Mouse (Mus musculus) megakaryocyte, embryonic 14.5 days (primary cell): Measurements from ENCODE around the gene D930048N14Rik. TPM values are rescaled to one million over a fixed set of nuclear protein-coding genes. Genes with fewer than 3 reads are reported as not detected.
"Not testable (repeated sequence)": the region's sequence is repeated elsewhere in the genome, so short reads cannot be mapped to it uniquely, and the experiment has no call there.

Experiments used
- H3K27me3 ChIP-seq: replicated peaks from 2 replicates; pipeline ENCODE3; 2012; ENCODE audit warnings: inconsistent platforms
- H3K36me3 ChIP-seq: replicated peaks from 2 replicates; pipeline ENCODE3; 2012; ENCODE audit warnings: low read length, inconsistent platforms, mixed read lengths
- H3K4me1 ChIP-seq: 2 replicates; pipeline ENCODE4 v1.6.1; 2012; ENCODE audit warnings: inconsistent platforms
- H3K4me3 ChIP-seq: replicated peaks from 2 replicates; pipeline ENCODE3; 2012; ENCODE audit warnings: moderate library complexity, mild to moderate bottlenecking, inconsistent platforms
- H3K9me3 ChIP-seq: 2 replicates; pipeline ENCODE4 v1.6.1; 2012; ENCODE audit warnings: inconsistent platforms
- FLI1 ChIP-seq: IDR thresholded peaks from 2 replicates; pipeline ENCODE4 v1.6.1; 2012; ENCODE audit warnings: low read length, inconsistent platforms, mixed read lengths
- GATA1 ChIP-seq: IDR thresholded peaks from 3 replicates; pipeline ENCODE4 v1.6.1; 2012; ENCODE audit warnings: mixed read lengths, low read length, inconsistent platforms, borderline replicate concordance
- polyA plus RNA-seq: library from polyadenylated mRNA; stranded (reverse); fragments of >175 nt; gene quantifications from 2 replicates; pipeline ENCODE4 v1.2.3, GENCODE M21; 2012; ENCODE audit warnings: low replicate concordance; ENCODE audit not compliant: insufficient read depth

The D930048N14Rik gene
- polyA plus RNA-seq: not detected in 2 replicates

GRCm38 (mm10) chr11:51650691-51651515 lies at the start of gene D930048N14Rik, which contains the start of gene N4bp3:
Gene D930048N14Rik, plus strand, starts transcription at chr11:51650954.
Gene N4bp3, minus strand, starts transcription at chr11:51650842.
- Histone ChIP-seq H3K4me1 (peaks cover 56% of the 10 kb centered on the region), H3K27me3 (peaks cover 71% of the 10 kb centered on the region), H3K9me3 (peaks cover 7% of the 10 kb centered on the region), H3K36me3 (no peaks in the 10 kb centered on the region), H3K4me3 (peak within 1 kb of the TSS; percentile 94)
- TF ChIP-seq FLI1 (no peak), GATA1 (no peak)

GRCm38 (mm10) chr11:51602253-51602652 lies 48.5 kb upstream of the D930048N14Rik start:
- H3K36me3 ChIP-seq: peaks cover 85% of the 10 kb centered on the region
- no peaks in the 10 kb centered on the region for H3K27me3 ChIP-seq
- H3K9me3 ChIP-seq: no peaks in the 10 kb centered on the region
- peaks cover 54% of the 10 kb centered on the region for H3K4me1 ChIP-seq
- TF ChIP-seq GATA1: no peak
- no peak for TF ChIP-seq FLI1
- H3K4me3 ChIP-seq: no peak overlapping the region

GRCm38 (mm10) chr11:51605602-51606446 lies 44.9 kb upstream of the D930048N14Rik start:
- H3K4me3 ChIP-seq: peak overlapping the region; percentile 95
- no peaks in the 10 kb centered on the region for H3K9me3 ChIP-seq
- H3K27me3 ChIP-seq: no peaks in the 10 kb centered on the region
- peaks cover 71% of the 10 kb centered on the region for H3K4me1 ChIP-seq
- TF ChIP-seq GATA1 (no peak), FLI1 (no peak; the same call in 1 of the 2 replicates)
- H3K36me3 ChIP-seq: peaks cover 49% of the 10 kb centered on the region

- Histone ChIP-seq H3K4me1 (peaks cover 71% of the 10 kb centered on the region), H3K9me3 (no peaks in the 10 kb centered on the region), H3K4me3 (peak within 1 kb of the TSS; percentile 95), H3K36me3 (peaks cover 42% of the 10 kb centered on the region), H3K27me3 (no peaks in the 10 kb centered on the region)
- no peak for TF ChIP-seq GATA1
- TF ChIP-seq FLI1: no peak; the same call in 1 of the 2 replicates
Observed at GRCm38 (mm10) chr11:51606447-51607095, 44.2 kb upstream of the D930048N14Rik start, which contains the start of gene Hnrnpab. Gene Hnrnpab, minus strand, starts transcription at chr11:51606847.

GRCm38 (mm10) chr11:51607096-51607738 lies 43.5 kb upstream of the D930048N14Rik start:
- Histone ChIP-seq H3K4me1 (peaks cover 67% of the 10 kb centered on the region), H3K4me3 (peak overlapping the region; percentile 95), H3K27me3 (no peaks in the 10 kb centered on the region), H3K9me3 (no peaks in the 10 kb centered on the region), H3K36me3 (peaks cover 35% of the 10 kb centered on the region)
- no peak for TF ChIP-seq GATA1
- TF ChIP-seq FLI1: no peak

GRCm38 (mm10) chr11:51609266-51609909 lies 41.4 kb upstream of the D930048N14Rik start:
- H3K4me1 ChIP-seq: peaks cover 67% of the 10 kb centered on the region
- no peaks in the 10 kb centered on the region for H3K27me3 ChIP-seq
- H3K4me3 ChIP-seq: peak overlapping the region; percentile 83
- H3K9me3 ChIP-seq: no peaks in the 10 kb centered on the region
- no peak for TF ChIP-seq FLI1
- no peak for TF ChIP-seq GATA1
- peaks cover 14% of the 10 kb centered on the region for H3K36me3 ChIP-seq

- peaks cover 67% of the 10 kb centered on the region for H3K4me1 ChIP-seq
- not testable (repeated sequence) for H3K27me3 ChIP-seq, H3K9me3 ChIP-seq, H3K36me3 ChIP-seq, H3K4me3 ChIP-seq
Observed at GRCm38 (mm10) chr11:51609940-51610339, 40.8 kb upstream of the D930048N14Rik start.

GRCm38 (mm10) chr11:51614256-51614655 lies 36.5 kb upstream of the D930048N14Rik start:
- TF ChIP-seq GATA1 (no peak), FLI1 (no peak)
- no peaks in the 10 kb centered on the region for H3K9me3 ChIP-seq
- no peaks in the 10 kb centered on the region for H3K27me3 ChIP-seq
- no peaks in the 10 kb centered on the region for H3K36me3 ChIP-seq
- H3K4me3 ChIP-seq: peak overlapping the region; percentile 92
- peaks cover 61% of the 10 kb centered on the region for H3K4me1 ChIP-seq

GRCm38 (mm10) chr11:51615129-51615528 lies 35.6 kb upstream of the D930048N14Rik start:
- H3K4me1 ChIP-seq: peaks cover 54% of the 10 kb centered on the region
- no peaks in the 10 kb centered on the region for H3K9me3 ChIP-seq
- peak overlapping the region; percentile 92 for H3K4me3 ChIP-seq
- TF ChIP-seq FLI1: no peak
- no peak for TF ChIP-seq GATA1
- H3K27me3 ChIP-seq: no peaks in the 10 kb centered on the region
- H3K36me3 ChIP-seq: no peaks in the 10 kb centered on the region
